ENCODE assay signal across 23 mouse cellular contexts in the genomic region with DNA sequence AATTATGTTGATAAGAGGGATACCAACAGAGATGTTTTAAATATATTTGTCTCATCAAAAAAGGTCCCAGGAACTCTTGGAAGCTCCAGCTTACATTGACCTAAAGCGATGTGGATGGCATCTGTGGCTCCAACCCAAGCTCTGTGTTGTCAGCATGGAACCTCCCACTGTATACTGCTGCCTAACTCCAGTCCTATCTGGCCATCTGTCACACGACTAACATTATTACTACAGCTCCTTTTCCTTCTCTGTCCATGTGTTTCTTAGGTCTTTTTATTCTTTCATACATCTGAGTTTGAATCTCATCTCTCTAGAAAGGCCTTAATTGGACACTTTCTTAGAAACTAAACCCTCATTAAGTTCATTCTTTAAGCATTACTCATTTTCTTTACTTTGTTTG.
"Had no signal": no experiment of that assay in that cellular context is flagged by ENCODE, and none has a peak within 500 bp of the region (broad histone marks: within the 10 kb centered on the region; RNA-seq: fewer than 3 reads in every experiment).

No protein-coding gene starts in this region.

- H3K4me1 ChIP-seq: limb, embryonic 12.5 days; limb, embryonic 15.5 days; megakaryocyte, embryonic 14.5 days; midbrain, embryonic 10.5 days; midbrain, embryonic 13.5 days; neural tube, embryonic 13.5 days; stomach, embryonic 15.5 days had no signal

- DNase-seq: kidney, adult 11 months; kidney, adult 9 months; kidney, postnatal 14 days; left cerebral cortex, postnatal 4 days; liver, postnatal 0 days; lung, embryonic 14.5 days; right cerebral cortex, postnatal 14 days; spleen, adult 18-20 months; thymus, adult 18-20 months; thymus, postnatal 36 days had no signal

- H3K27me3 ChIP-seq: limb, embryonic 12.5 days; limb, embryonic 15.5 days; megakaryocyte, embryonic 14.5 days; midbrain, embryonic 13.5 days; neural tube, embryonic 13.5 days; stomach, embryonic 15.5 days had no signal

- H3K4me3 ChIP-seq: limb, embryonic 12.5 days; limb, embryonic 15.5 days; megakaryocyte, embryonic 14.5 days; midbrain, embryonic 10.5 days; midbrain, embryonic 13.5 days; myocyte; neural tube, embryonic 13.5 days; stomach, embryonic 15.5 days had no signal

- H3K9me3 ChIP-seq: limb, embryonic 12.5 days; limb, embryonic 15.5 days; megakaryocyte, embryonic 14.5 days; midbrain, embryonic 10.5 days; midbrain, embryonic 13.5 days; neural tube, embryonic 13.5 days; stomach, embryonic 15.5 days had no signal

- ATAC-seq: liver, postnatal 0 days; lung, postnatal 0 days; midbrain, embryonic 13.5 days; midbrain, embryonic 16.5 days had no signal

- H3K27ac ChIP-seq: limb, embryonic 12.5 days; limb, embryonic 15.5 days; liver, embryonic 14.5 days; macrophage; midbrain, embryonic 10.5 days; midbrain, embryonic 13.5 days; neural tube, embryonic 13.5 days; stomach, embryonic 15.5 days had no signal

- H3K36me3 ChIP-seq: limb, embryonic 12.5 days; limb, embryonic 15.5 days; midbrain, embryonic 10.5 days; midbrain, embryonic 13.5 days; neural tube, embryonic 13.5 days; stomach, embryonic 15.5 days had no signal

- H3K9ac ChIP-seq: limb, embryonic 12.5 days; limb, embryonic 15.5 days; liver, embryonic 14.5 days; liver, postnatal 0 days; lung, embryonic 14.5 days; midbrain, embryonic 13.5 days; neural tube, embryonic 13.5 days; stomach, embryonic 15.5 days had no signal

- H3K4me2 ChIP-seq: limb, embryonic 12.5 days; limb, embryonic 15.5 days; liver, embryonic 11.5 days; lung, embryonic 14.5 days; midbrain, embryonic 13.5 days; neural tube, embryonic 13.5 days; stomach, embryonic 15.5 days had no signal
